Mouse (Mus musculus): Measurements from ENCODE around the gene Adora2a. TPM values are rescaled to one million over a fixed set of nuclear protein-coding genes. Genes with fewer than 3 reads are reported as not detected.
A peak's percentile ranks its signal among the peaks of the same experiment; 100 is the strongest.
"Not testable (repeated sequence)": the region's sequence is repeated elsewhere in the genome, so short reads cannot be mapped to it uniquely, and the experiment has no call there.

Gene Adora2a
- 10 to 100 TPM; 16.5 to 35.9 (median 32.7) TPM for polyA plus RNA-seq (2017; shearing (Covaris generic))

GRCm38 (mm10) chr10:75316872-75316907 is at the start of gene Adora2a:
Gene Adora2a, plus strand, starts transcription at chr10:75316877.
- no peak for ATAC-seq

DNA sequence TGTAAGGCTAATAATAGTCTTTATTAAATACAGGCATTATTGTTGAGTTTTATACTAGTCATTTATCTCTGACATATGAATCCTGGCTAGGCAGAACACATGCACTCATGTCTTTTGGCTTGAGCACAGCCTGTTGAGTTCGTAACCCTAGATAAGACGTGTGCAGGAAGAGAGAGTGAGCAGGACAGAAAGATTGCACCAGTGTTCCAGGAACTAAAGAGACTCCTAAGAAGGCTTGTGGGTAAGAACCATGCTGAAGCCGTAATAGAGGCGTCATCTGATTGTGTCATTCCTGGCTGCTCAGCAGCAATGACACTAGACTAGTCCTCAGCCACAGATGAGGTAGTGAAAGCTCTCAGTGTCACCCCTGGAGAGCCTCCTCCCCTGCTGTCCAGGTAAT is 43.7 kb upstream of the Adora2a start:
- no peak for ATAC-seq

DNA sequence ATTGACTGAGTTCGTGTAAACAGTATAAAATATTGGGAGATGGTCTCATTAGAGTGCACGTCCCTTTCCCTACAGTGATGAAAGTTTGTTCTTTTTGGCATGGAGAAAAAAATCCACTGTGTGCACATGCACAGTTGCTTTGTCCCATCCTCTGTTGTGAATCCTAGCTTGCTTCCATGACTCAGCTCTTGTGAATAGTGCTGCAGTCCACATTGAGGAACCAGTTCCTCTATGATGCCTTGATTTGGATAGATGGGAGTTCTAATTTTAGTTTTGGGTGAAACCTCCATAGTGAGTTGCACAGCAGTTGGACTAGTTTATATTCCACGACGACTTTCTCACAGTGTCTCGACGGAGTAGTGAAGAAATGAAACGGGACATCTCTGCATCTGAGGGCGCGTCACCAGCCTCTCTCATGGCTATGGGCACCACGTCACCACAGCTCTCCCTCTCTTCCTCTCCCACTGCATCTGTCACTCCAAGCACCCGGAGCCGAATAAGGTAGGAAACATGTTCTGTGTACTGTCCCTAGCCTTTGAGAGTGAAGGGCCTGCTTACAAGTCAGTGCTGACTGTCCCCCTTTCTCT is 40.2 kb upstream of the Adora2a start:
- ATAC-seq, result no peak

DNA sequence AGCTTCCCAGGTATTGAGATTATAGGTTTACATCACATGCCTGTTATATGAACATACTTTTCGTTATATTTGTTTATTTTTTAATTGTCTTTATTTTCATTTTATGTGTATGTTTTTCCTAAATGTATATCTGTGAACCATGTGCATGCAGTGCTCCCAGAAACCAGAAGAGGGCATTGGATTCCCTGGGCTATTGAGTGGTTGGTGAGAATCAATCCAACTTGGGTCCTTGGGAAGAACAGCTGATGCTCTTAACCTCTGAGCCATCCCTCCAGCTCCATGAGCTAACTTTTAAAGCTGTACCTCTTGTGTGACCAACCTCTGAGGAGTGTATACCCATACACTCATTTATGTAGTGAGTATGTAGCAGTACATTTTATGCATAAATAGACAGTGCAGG is 39.2 kb upstream of the Adora2a start:
- ATAC-seq, result peak; percentile 70

GRCm38 (mm10) chr10:75282648-75283047 is 34.0 kb upstream of the Adora2a start:
- ATAC-seq, result peak; percentile 95

DNA sequence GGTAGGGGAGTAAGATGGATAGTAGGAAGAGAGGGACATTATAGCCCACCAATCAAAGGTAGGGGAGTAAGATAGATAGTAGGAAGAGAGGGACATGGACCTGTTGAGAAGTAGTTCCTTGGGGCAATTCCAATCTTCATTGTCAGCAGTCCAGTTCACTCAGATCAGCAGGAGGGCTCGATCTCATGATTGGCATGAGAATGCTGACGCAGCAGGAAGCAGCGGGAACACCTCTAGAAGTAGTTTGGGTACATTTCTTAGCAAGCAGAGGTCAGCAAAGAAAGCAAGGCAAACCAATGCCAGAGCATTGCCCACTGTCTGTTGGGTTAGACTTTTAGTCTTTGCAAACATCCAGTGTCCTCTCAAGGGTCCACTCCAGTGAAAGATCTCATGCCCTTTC is 32.9 kb upstream of the Adora2a start:
- no peak for ATAC-seq

DNA sequence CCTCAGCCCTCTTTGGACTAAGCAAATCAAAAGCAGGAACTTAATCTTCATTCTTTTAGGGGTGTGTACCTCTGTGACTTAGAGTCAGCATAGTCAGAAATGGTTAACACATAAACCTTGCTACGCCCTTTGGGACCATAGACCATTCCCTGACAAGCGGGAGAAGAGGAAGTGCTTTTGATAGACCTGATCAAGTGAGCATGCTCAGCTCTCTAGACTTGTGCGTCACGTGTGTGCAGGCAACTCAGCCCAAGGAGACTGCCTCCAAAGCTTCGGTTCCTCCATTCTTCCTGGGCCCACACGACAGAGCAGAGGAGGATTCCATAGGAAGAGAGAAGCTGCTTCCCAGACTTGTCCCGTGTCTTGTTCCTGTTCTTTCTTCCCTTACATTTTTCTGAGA is 28.1 kb upstream of the Adora2a start:
- no peak for ATAC-seq

DNA sequence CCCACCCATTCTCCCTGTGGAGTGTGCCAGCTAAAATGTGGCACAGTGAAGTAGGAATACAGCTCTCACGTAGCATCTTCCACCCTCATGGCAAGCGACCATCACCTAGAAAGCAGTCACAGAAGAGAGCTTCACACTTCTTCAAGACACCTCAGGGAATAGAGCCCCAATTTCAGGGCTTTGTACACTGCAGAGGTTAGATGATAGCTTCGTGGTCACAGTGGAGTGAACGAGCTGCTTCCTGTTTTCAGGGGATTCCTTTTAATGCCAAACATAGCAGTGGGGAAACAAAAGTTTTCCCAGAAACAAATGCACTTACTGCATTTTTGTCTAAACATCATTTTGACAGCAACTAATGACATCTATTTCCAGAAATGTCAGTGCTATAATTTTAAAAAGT is 27.3 kb upstream of the Adora2a start:
- no peak for ATAC-seq

DNA sequence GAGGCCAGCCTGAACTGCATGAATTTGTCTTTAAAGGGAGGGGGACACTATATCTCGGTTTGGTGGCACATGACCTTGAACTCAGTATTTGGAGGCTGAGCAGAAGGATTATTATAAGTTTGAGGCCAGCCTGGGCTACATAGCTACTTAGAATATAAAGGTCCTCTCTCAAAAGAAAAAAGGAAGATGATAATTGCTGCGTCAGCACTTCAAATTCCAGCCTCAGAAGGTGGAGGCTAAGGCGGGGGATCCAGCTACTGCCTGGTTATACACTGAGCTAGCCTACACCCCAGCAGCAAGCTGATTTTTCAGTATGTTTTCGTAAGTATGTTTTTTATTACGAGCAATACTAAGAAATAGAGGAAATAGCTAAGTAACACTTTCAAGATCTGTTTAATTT is 26.0 kb upstream of the Adora2a start:
- no peak for ATAC-seq

DNA sequence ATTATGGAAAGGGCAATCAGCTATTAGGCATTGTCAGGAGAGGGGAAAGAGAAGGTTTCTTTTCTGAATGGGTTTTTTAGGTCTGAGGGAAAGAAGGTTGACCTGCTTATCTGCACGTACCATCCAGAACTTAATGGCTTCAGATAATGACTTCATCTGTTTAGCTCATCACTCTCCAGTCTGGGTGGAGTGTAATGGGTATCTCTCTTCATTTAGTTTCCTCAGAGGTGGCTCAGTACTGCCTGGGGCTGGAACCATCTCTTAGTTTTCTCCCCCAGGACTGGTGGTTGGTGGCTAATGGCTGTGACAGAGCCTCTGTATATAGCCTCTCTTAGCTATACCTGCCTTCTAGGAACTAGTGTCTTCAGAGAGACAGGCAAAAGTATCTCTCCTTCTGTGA is 25.3 kb upstream of the Adora2a start:
- ATAC-seq, result no peak

GRCm38 (mm10) chr10:75292206-75292605 is 24.5 kb upstream of the Adora2a start:
- not testable (repeated sequence) for ATAC-seq

GRCm38 (mm10) chr10:75293288-75293687 is 23.4 kb upstream of the Adora2a start:
- no peak for ATAC-seq

DNA sequence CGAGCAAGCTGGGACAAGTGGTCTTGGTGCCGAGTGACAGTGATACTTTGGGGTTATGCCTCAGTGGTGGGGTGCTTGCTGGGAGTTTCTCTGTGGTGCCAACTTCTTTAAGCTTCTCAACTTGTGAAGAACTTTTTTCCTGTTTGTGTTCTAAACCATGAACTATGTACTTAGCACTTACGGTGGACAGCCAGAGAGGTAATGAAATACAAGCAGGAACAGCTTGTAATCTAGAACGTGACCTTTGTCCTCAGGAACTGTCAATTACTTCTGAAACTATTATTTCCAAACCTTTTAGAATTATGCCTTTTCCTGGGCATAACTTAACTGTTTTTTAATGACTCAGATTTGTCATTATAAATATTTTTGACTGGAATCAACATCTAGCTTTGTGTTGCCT is 22.3 kb upstream of the Adora2a start:
- no peak for ATAC-seq

DNA sequence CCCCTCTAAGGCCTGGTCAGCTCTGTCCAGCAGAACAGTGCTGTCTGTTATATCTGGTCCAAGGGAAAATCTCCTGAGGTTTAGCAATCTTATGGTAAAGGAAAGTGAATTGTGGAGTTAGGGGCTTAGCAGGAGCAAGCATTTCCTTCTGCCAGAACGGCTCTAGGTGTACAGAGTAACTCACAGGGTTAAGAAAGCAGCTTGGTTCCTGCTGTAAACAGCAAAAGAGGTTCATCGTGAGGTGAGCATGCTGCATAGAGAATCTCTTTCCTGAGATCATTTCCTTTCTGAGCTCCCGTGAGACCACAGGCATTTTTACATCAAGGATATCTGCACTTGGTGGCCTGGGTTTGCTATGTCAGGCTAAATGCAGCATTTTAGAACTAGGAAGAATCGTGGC is 21.8 kb upstream of the Adora2a start:
- peak; percentile 30 for ATAC-seq

DNA sequence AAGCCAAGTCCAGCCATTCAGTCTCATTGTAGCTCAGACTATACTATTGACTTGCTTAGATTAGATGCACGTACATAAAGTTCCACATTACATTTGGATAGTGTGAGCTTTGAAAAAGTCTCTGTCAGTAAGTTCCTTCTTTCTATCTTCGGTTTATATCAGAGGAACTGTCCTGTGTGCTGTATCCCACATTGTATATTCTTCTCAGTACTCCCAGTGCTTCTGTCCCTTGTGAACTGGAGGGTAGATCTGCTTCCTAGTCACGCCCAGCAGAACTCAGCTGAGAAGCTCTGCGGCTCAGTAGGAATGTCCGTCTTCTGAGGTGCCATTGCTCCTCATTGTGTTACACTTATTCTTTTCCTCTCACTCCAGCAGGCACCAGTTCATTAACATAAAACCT is 18.1 kb upstream of the Adora2a start:
- no peak for ATAC-seq

DNA sequence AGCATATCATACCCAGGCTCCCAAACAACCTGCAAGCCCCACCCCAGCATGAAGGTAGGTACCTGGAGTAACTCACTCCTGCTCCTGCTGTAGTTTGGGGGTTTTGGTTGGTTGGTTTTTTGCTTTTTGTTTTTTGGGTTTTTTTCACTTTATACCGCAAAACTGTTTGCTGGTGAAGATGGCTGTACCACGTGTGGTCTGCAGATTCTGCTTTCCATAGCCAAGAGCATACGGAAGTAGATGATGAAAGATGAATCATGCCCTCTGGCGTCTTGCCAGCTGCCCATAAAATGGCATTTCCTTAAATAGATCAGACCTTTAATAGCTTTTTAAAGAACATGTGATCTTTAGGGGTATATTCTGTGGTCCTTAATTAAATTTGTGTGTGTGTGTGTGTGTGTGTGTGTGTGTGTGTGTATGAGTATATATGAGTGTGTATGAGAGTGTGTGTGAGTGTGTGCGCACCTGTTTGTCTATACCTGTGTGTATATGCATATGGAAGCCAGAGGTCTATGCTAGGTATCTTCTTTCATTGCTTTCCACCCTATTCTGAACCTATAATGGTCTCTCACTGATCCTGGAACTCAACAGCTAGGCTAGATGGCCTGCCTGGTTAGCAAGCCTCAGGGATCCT is 16.8 kb upstream of the Adora2a start:
- peak; percentile 59 for ATAC-seq

- ATAC-seq, result no peak
These were observed 15.4 kb upstream of the Adora2a start for GRCm38 (mm10) chr10:75301195-75301806.

- ATAC-seq, result peak; percentile 18
These were observed 14.7 kb upstream of the Adora2a start for GRCm38 (mm10) chr10:75301937-75302336.

DNA sequence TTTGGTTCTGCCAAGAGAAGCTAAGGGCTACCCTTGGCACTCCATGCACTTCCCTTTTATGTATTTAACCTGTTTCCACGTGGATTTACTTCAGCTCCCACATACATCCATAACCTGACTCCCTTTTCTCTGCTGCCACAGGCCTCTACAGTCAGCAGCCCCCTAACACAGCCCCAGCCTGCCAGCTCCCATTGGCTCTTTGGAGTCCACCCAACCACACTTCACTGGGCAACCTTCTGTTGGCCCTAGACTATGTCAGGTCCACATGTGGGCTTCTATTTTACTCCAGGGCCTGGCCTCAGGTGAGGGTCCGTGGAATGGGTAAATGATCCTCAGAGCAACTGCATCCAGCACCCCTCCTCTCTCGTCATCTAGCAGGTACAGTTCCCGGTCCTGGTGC is 14.1 kb upstream of the Adora2a start:
- ATAC-seq, result no peak

GRCm38 (mm10) chr10:75303324-75304048 is 13.2 kb upstream of the Adora2a start:
- ATAC-seq, result peak; percentile 47

DNA sequence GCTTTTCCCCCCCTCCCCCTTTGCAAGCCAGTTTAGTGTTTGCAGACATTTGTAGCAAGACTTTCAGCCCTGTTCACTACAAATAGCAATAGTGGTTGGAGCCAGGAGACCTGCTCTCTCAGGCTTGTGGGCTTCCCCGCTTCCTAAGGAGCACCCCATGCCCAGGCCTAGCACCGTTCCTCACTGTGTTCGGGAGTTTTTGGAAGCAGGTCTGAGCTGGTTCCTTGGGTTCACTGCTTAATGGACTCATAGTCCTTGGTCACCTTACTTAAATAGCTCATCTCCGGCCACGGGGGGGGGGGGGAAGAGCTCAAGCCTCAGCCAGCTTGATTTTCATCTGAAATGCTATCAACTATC is 12.7 kb upstream of the Adora2a start:
- no peak for ATAC-seq

GRCm38 (mm10) chr10:75304413-75304812 is 12.3 kb upstream of the Adora2a start:
- ATAC-seq, result peak; percentile 12

- no peak for ATAC-seq
These were observed 9.5 kb upstream of the Adora2a start for GRCm38 (mm10) chr10:75307130-75307529.

DNA sequence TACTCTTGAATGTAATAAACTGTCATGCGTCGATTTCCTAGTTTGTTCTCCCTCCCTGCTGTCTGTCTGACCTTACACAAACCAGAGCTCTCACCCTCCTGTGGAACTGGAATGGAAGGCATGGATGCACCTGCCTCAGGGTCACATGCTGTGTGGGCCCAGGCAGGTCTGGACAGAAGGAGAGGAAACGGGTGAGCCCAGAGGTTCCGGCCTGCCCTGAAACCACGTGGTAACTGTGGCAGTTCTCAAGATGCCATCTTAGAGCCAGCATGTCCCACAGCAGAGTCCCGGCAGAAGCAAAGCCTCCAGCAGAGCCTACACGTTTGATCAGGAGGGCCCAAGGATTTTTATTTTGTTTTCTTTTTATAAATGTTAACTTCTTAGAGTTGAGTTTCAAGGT is 4.3 kb upstream of the Adora2a start:
- no peak for ATAC-seq

All from inflammation-experienced regulatory T-cells, adult 6 months (primary cell).